Mouse (Mus musculus) brain, embryonic 14.5 days (tissue): ENCODE measurements around the gene Ddost.

Experiments used
- CTCF ChIP-seq: fragments of 200-500 bp; IDR thresholded peaks from 2 replicates; pipeline ENCODE4 v1.5.1; 2012; ENCODE audit warnings: inconsistent platforms, mild to moderate bottlenecking, moderate library complexity, borderline replicate concordance; ENCODE audit not compliant: insufficient read depth, insufficient read length; ENCODE audit errors: extremely low read depth
- POLR2A ChIP-seq: fragments of 200-500 bp; IDR thresholded peaks from 2 replicates; pipeline ENCODE4 v1.6.1; 2012; ENCODE audit warnings: mild to moderate bottlenecking, inconsistent platforms, borderline replicate concordance; ENCODE audit not compliant: poor library complexity, insufficient read depth, insufficient read length, severe bottlenecking; ENCODE audit errors: extremely low read depth

- TF ChIP-seq POLR2A (no peak), CTCF (no peak)
These were observed 19.9 kb downstream of the Ddost start for GRCm38 (mm10) chr4:138324451-138324850.
